Mouse (Mus musculus): ENCODE measurements around the gene Olfr1448. TPM values are rescaled to one million over a fixed set of nuclear protein-coding genes. Genes with fewer than 3 reads are reported as not detected.
"Not testable (repeated sequence)": the region's sequence is repeated elsewhere in the genome, so short reads cannot be mapped to it uniquely, and the experiment has no call there.

Olfr1448 gene
- polyA plus RNA-seq (2014; fragmentation: Nextera tagmentation; extraction: Ambion mirVana), result not detected in 2 replicates

GRCm38 (mm10) chr19:12924319-12924718 lies at the start of gene Olfr1448:
Gene Olfr1448, minus strand, starts transcription at chr19:12924419.
- no peak for ATAC-seq (ENCODE audit: insufficient read depth, low FRiP score, low TSS enrichment)
- Histone ChIP-seq H3K9ac (ENCODE audit: low read length) (no peak within 1 kb of the TSS), H3K36me3 (ENCODE audit: control insufficient read depth, insufficient read depth, low read length) (no peaks in the 10 kb centered on the region), H3K27me3 (ENCODE audit: control insufficient read depth, insufficient read depth, low read length) (no peaks in the 10 kb centered on the region), H3K27ac (ENCODE audit: low read depth, low read length) (no peak within 1 kb of the TSS), H3K9me3 (ENCODE audit: control insufficient read depth, low read length) (no peaks in the 10 kb centered on the region; the same call in 1 of the 2 replicates), H3K4me3 (ENCODE audit: low read depth, low read length) (no peak within 1 kb of the TSS), H3K4me2 (ENCODE audit: low read depth) (no peak within 1 kb of the TSS), H3K4me1 (ENCODE audit: control insufficient read depth, insufficient read depth, low read length) (no peaks in the 10 kb centered on the region)
- WGBS, result 79% methylated on average over 1 of the region's 1 CpGs
- DNase-seq (ENCODE audit: low spot score), result no peak

GRCm38 (mm10) chr19:12970082-12970481 lies 45.9 kb upstream of the Olfr1448 start:
- not testable (repeated sequence) for H3K4me3 ChIP-seq (ENCODE audit: low read depth, low read length); H3K4me1 ChIP-seq (ENCODE audit: control insufficient read depth, insufficient read depth, low read length); H3K4me2 ChIP-seq (ENCODE audit: low read depth); H3K9me3 ChIP-seq (ENCODE audit: control insufficient read depth, low read length); H3K27ac ChIP-seq (ENCODE audit: low read depth, low read length); ATAC-seq (ENCODE audit: insufficient read depth, low FRiP score, low TSS enrichment); H3K36me3 ChIP-seq (ENCODE audit: control insufficient read depth, insufficient read depth, low read length); H3K9ac ChIP-seq (ENCODE audit: low read length); H3K27me3 ChIP-seq (ENCODE audit: control insufficient read depth, insufficient read depth, low read length); DNase-seq (ENCODE audit: low spot score)
- 80% methylated on average over 5 of the region's 5 CpGs for WGBS

GRCm38 (mm10) chr19:12949958-12950357 lies 25.7 kb upstream of the Olfr1448 start, which contains the start of gene Olfr1450:
Gene Olfr1450, plus strand, starts transcription at chr19:12950258.
- DNase-seq (ENCODE audit: low spot score), result no peak
- Histone ChIP-seq H3K9ac (ENCODE audit: low read length) (no peak within 1 kb of the TSS), H3K36me3 (ENCODE audit: control insufficient read depth, insufficient read depth, low read length) (no peaks in the 10 kb centered on the region), H3K9me3 (ENCODE audit: control insufficient read depth, low read length) (no peaks in the 10 kb centered on the region), H3K4me2 (ENCODE audit: low read depth) (no peak within 1 kb of the TSS), H3K4me3 (ENCODE audit: low read depth, low read length) (no peak within 1 kb of the TSS), H3K4me1 (ENCODE audit: control insufficient read depth, insufficient read depth, low read length) (no peaks in the 10 kb centered on the region), H3K27me3 (ENCODE audit: control insufficient read depth, insufficient read depth, low read length) (no peaks in the 10 kb centered on the region), H3K27ac (ENCODE audit: low read depth, low read length) (no peak within 1 kb of the TSS)
- WGBS, result 93% methylated on average over 1 of the region's 1 CpGs
- ATAC-seq (ENCODE audit: insufficient read depth, low FRiP score, low TSS enrichment), result no peak

- H3K9me3 ChIP-seq (ENCODE audit: control insufficient read depth, low read length), result no peaks in the 10 kb centered on the region; the same call in 1 of the 2 replicates
- H3K4me2 ChIP-seq (ENCODE audit: low read depth), result no peak within 1 kb of the TSS
- DNase-seq (ENCODE audit: low spot score), result no peak
- no peak within 1 kb of the TSS for H3K9ac ChIP-seq (ENCODE audit: low read length)
- no peaks in the 10 kb centered on the region for H3K4me1 ChIP-seq (ENCODE audit: control insufficient read depth, insufficient read depth, low read length)
- no peak within 1 kb of the TSS for H3K4me3 ChIP-seq (ENCODE audit: low read depth, low read length)
- no peak within 1 kb of the TSS for H3K27ac ChIP-seq (ENCODE audit: low read depth, low read length)
- no peak for ATAC-seq (ENCODE audit: insufficient read depth, low FRiP score, low TSS enrichment)
- H3K27me3 ChIP-seq (ENCODE audit: control insufficient read depth, insufficient read depth, low read length), result no peaks in the 10 kb centered on the region
- H3K36me3 ChIP-seq (ENCODE audit: control insufficient read depth, insufficient read depth, low read length), result no peaks in the 10 kb centered on the region
Observed at GRCm38 (mm10) chr19:12930540-12930939, 6.3 kb upstream of the Olfr1448 start, which contains the start of gene Olfr1449. Gene Olfr1449, plus strand, starts transcription at chr19:12930840.

GRCm38 (mm10) chr19:12903643-12904042 lies 20.6 kb downstream of the Olfr1448 start, which contains the start of gene Olfr1447:
Gene Olfr1447, minus strand, starts transcription at chr19:12903743.
- Histone ChIP-seq H3K27ac (ENCODE audit: low read depth, low read length) (no peak within 1 kb of the TSS), H3K36me3 (ENCODE audit: control insufficient read depth, insufficient read depth, low read length) (no peaks in the 10 kb centered on the region), H3K9me3 (ENCODE audit: control insufficient read depth, low read length) (no peaks in the 10 kb centered on the region), H3K4me2 (ENCODE audit: low read depth) (no peak within 1 kb of the TSS), H3K4me1 (ENCODE audit: control insufficient read depth, insufficient read depth, low read length) (no peaks in the 10 kb centered on the region), H3K27me3 (ENCODE audit: control insufficient read depth, insufficient read depth, low read length) (no peaks in the 10 kb centered on the region), H3K9ac (ENCODE audit: low read length) (no peak within 1 kb of the TSS), H3K4me3 (ENCODE audit: low read depth, low read length) (no peak within 1 kb of the TSS)
- no peak for ATAC-seq (ENCODE audit: insufficient read depth, low FRiP score, low TSS enrichment)
- no peak for DNase-seq (ENCODE audit: low spot score)
- 94% methylated on average over 1 of the region's 1 CpGs for WGBS

GRCm38 (mm10) chr19:12893424-12893823 lies 30.8 kb downstream of the Olfr1448 start, which contains the start of gene Olfr1446:
Gene Olfr1446, minus strand, starts transcription at chr19:12893524.
- no peaks in the 10 kb centered on the region for H3K4me1 ChIP-seq (ENCODE audit: control insufficient read depth, insufficient read depth, low read length)
- H3K9me3 ChIP-seq (ENCODE audit: control insufficient read depth, low read length), result no peaks in the 10 kb centered on the region
- no peak for ATAC-seq (ENCODE audit: insufficient read depth, low FRiP score, low TSS enrichment)
- DNase-seq (ENCODE audit: low spot score), result no peak
- H3K9ac ChIP-seq (ENCODE audit: low read length), result no peak within 1 kb of the TSS
- WGBS, result 70% methylated on average over 1 of the region's 1 CpGs
- H3K27ac ChIP-seq (ENCODE audit: low read depth, low read length), result no peak within 1 kb of the TSS
- H3K4me2 ChIP-seq (ENCODE audit: low read depth), result no peak within 1 kb of the TSS
- H3K27me3 ChIP-seq (ENCODE audit: control insufficient read depth, insufficient read depth, low read length), result no peaks in the 10 kb centered on the region
- no peaks in the 10 kb centered on the region for H3K36me3 ChIP-seq (ENCODE audit: control insufficient read depth, insufficient read depth, low read length)
- no peak within 1 kb of the TSS for H3K4me3 ChIP-seq (ENCODE audit: low read depth, low read length)

GRCm38 (mm10) chr19:12883555-12883954 lies 40.7 kb downstream of the Olfr1448 start, which contains the start of gene Olfr1445:
Gene Olfr1445, plus strand, starts transcription at chr19:12883855.
- ATAC-seq (ENCODE audit: insufficient read depth, low FRiP score, low TSS enrichment) (no peak), DNase-seq (ENCODE audit: low spot score) (no peak)
- H3K4me3 ChIP-seq (ENCODE audit: low read depth, low read length), result no peak within 1 kb of the TSS
- H3K27ac ChIP-seq (ENCODE audit: low read depth, low read length), result no peak within 1 kb of the TSS
- no peak within 1 kb of the TSS for H3K4me2 ChIP-seq (ENCODE audit: low read depth)
- no peaks in the 10 kb centered on the region for H3K9me3 ChIP-seq (ENCODE audit: control insufficient read depth, low read length)
- no peak within 1 kb of the TSS for H3K9ac ChIP-seq (ENCODE audit: low read length)
- 88% methylated on average over 2 of the region's 2 CpGs for WGBS
- H3K27me3 ChIP-seq (ENCODE audit: control insufficient read depth, insufficient read depth, low read length), result no peaks in the 10 kb centered on the region
- no peaks in the 10 kb centered on the region for H3K36me3 ChIP-seq (ENCODE audit: control insufficient read depth, insufficient read depth, low read length)
- H3K4me1 ChIP-seq (ENCODE audit: control insufficient read depth, insufficient read depth, low read length), result no peaks in the 10 kb centered on the region

Other genes starting within 250 kb of the Olfr1448 start
- gene Olfr1443, start 246.3 kb downstream of the Olfr1448 start, polyA plus RNA-seq (2014; fragmentation: Nextera tagmentation; extraction: Ambion mirVana), result not detected in 2 replicates
- gene Keg1, start 228.6 kb downstream of the Olfr1448 start, polyA plus RNA-seq (2014; fragmentation: Nextera tagmentation; extraction: Ambion mirVana), result not detected in 2 replicates
- 1.3 and 1.7 TPM in 2 replicates for gene Cntf, start 158.8 kb downstream of the Olfr1448 start, polyA plus RNA-seq (2014; fragmentation: Nextera tagmentation; extraction: Ambion mirVana)
- gene Zfp91, start 128.3 kb downstream of the Olfr1448 start, polyA plus RNA-seq (2014; fragmentation: Nextera tagmentation; extraction: Ambion mirVana), result 10.6 and 11.2 TPM in 2 replicates
- gene Lpxn, start 128.2 kb downstream of the Olfr1448 start, polyA plus RNA-seq (2014; fragmentation: Nextera tagmentation; extraction: Ambion mirVana), result 0.93 and 1.1 TPM in 2 replicates
- not detected in 2 replicates for gene Gm5244, start 77.7 kb downstream of the Olfr1448 start, polyA plus RNA-seq (2014; fragmentation: Nextera tagmentation; extraction: Ambion mirVana)
- not detected in 2 replicates for gene Olfr1444, start 67.1 kb downstream of the Olfr1448 start, polyA plus RNA-seq (2014; fragmentation: Nextera tagmentation; extraction: Ambion mirVana)
- not detected in 2 replicates for gene Olfr1445, start 40.6 kb downstream of the Olfr1448 start, polyA plus RNA-seq (2014; fragmentation: Nextera tagmentation; extraction: Ambion mirVana)
- gene Olfr1446, start 30.9 kb downstream of the Olfr1448 start, polyA plus RNA-seq (2014; fragmentation: Nextera tagmentation; extraction: Ambion mirVana), result not detected in 2 replicates
- gene Olfr1447, start 20.7 kb downstream of the Olfr1448 start, polyA plus RNA-seq (2014; fragmentation: Nextera tagmentation; extraction: Ambion mirVana), result not detected in 2 replicates
- not detected in 2 replicates for gene Olfr1449, start 6.4 kb upstream of the Olfr1448 start, polyA plus RNA-seq (2014; fragmentation: Nextera tagmentation; extraction: Ambion mirVana)
- not detected in 2 replicates for gene Olfr1450, start 25.8 kb upstream of the Olfr1448 start, polyA plus RNA-seq (2014; fragmentation: Nextera tagmentation; extraction: Ambion mirVana)
- gene Olfr1451, start 70.6 kb upstream of the Olfr1448 start, polyA plus RNA-seq (2014; fragmentation: Nextera tagmentation; extraction: Ambion mirVana), result not detected in 2 replicates
- not detected in 2 replicates for gene Olfr1453, start 103.9 kb upstream of the Olfr1448 start, polyA plus RNA-seq (2014; fragmentation: Nextera tagmentation; extraction: Ambion mirVana)
- not detected in 2 replicates for gene Olfr1454, start 136.2 kb upstream of the Olfr1448 start, polyA plus RNA-seq (2014; fragmentation: Nextera tagmentation; extraction: Ambion mirVana)
- not detected in 2 replicates for gene Olfr1457, start 173.5 kb upstream of the Olfr1448 start, polyA plus RNA-seq (2014; fragmentation: Nextera tagmentation; extraction: Ambion mirVana)
- gene Olfr1458, start 182.4 kb upstream of the Olfr1448 start, polyA plus RNA-seq (2014; fragmentation: Nextera tagmentation; extraction: Ambion mirVana), result not detected in 2 replicates
- not detected in 2 replicates for gene Olfr1459, start 225.1 kb upstream of the Olfr1448 start, polyA plus RNA-seq (2014; fragmentation: Nextera tagmentation; extraction: Ambion mirVana)
- not detected in 2 replicates for gene Olfr1461, start 238.6 kb upstream of the Olfr1448 start, polyA plus RNA-seq (2014; fragmentation: Nextera tagmentation; extraction: Ambion mirVana)